ENCODE assay signal across 45 mouse cellular contexts in genomic region chr7:133544966-133545365, GRCm38 (mm10). TPM values are rescaled to one million over a fixed set of nuclear protein-coding genes. Genes with fewer than 3 reads are reported as not detected.
"Had no signal": no experiment of that assay in that cellular context is flagged by ENCODE, and none has a peak within 500 bp of the region (broad histone marks: within the 10 kb centered on the region; RNA-seq: fewer than 3 reads in every experiment).

No protein-coding gene starts in this region.

- H3K4me3 ChIP-seq: limb, embryonic 10.5 days; limb, embryonic 12.5 days; limb, embryonic 13.5 days; limb, embryonic 15.5 days; liver, embryonic 12.5 days; liver, embryonic 13.5 days; liver, embryonic 15.5 days; lung, embryonic 15.5 days; megakaryocyte, embryonic 14.5 days; midbrain, embryonic 12.5 days; midbrain, embryonic 15.5 days; myocyte; neural tube, embryonic 12.5 days had no signal

- DNase-seq: left cerebral cortex, postnatal 4 days; liver; liver, embryonic 13.5 days; liver, postnatal 0 days; lung, adult 18-20 months; lung, adult 2 months; lung, embryonic 14.5 days; lung, postnatal 10 days; lung, postnatal 14 days; lung, postnatal 36 days; lung, postnatal 4 days; midbrain, embryonic 14.5 days had no signal

- H3K9ac ChIP-seq: limb, embryonic 12.5 days; limb, embryonic 13.5 days; limb, embryonic 15.5 days; liver, embryonic 12.5 days; liver, embryonic 13.5 days; liver, embryonic 14.5 days; liver, embryonic 15.5 days; liver, postnatal 0 days; lung, embryonic 14.5 days; lung, embryonic 15.5 days; midbrain, embryonic 12.5 days; midbrain, embryonic 15.5 days; neural tube, embryonic 12.5 days had no signal

- H3K9me3 ChIP-seq: limb, embryonic 10.5 days; limb, embryonic 15.5 days; liver, embryonic 12.5 days; liver, embryonic 13.5 days; liver, embryonic 15.5 days; lung, embryonic 15.5 days; midbrain, embryonic 12.5 days; midbrain, embryonic 15.5 days; neural tube, embryonic 12.5 days had no signal

- H3K4me1 ChIP-seq: limb, embryonic 10.5 days; limb, embryonic 12.5 days; limb, embryonic 13.5 days; limb, embryonic 15.5 days; liver, embryonic 12.5 days; liver, embryonic 13.5 days; liver, embryonic 15.5 days; lung, embryonic 15.5 days; megakaryocyte, embryonic 14.5 days; midbrain, embryonic 12.5 days; midbrain, embryonic 15.5 days; neural tube, embryonic 12.5 days had no signal

- ATAC-seq: liver, embryonic 12.5 days; liver, postnatal 0 days; lung, postnatal 0 days; midbrain, embryonic 15.5 days; midbrain, embryonic 16.5 days had no signal

- H3K27ac ChIP-seq: limb, embryonic 10.5 days; limb, embryonic 12.5 days; limb, embryonic 13.5 days; limb, embryonic 15.5 days; liver, embryonic 12.5 days; liver, embryonic 13.5 days; liver, embryonic 14.5 days; liver, embryonic 15.5 days; lung, embryonic 15.5 days; macrophage; midbrain, embryonic 12.5 days; midbrain, embryonic 15.5 days; neural tube, embryonic 12.5 days had no signal

- H3K27me3 ChIP-seq: limb, embryonic 12.5 days; limb, embryonic 13.5 days; limb, embryonic 15.5 days; liver, embryonic 12.5 days; liver, embryonic 13.5 days; liver, embryonic 15.5 days; lung, embryonic 15.5 days; megakaryocyte, embryonic 14.5 days; midbrain, embryonic 12.5 days; midbrain, embryonic 15.5 days; neural tube, embryonic 12.5 days had no signal

- H3K36me3 ChIP-seq: limb, embryonic 10.5 days; limb, embryonic 12.5 days; limb, embryonic 13.5 days; limb, embryonic 15.5 days; liver, embryonic 12.5 days; liver, embryonic 13.5 days; liver, embryonic 15.5 days; lung, embryonic 15.5 days; midbrain, embryonic 12.5 days; midbrain, embryonic 15.5 days; neural tube, embryonic 12.5 days had no signal

- H3K4me2 ChIP-seq: limb, embryonic 12.5 days; limb, embryonic 13.5 days; limb, embryonic 15.5 days; liver, embryonic 11.5 days; liver, embryonic 12.5 days; liver, embryonic 13.5 days; liver, embryonic 15.5 days; lung, embryonic 14.5 days; lung, embryonic 15.5 days; midbrain, embryonic 11.5 days; midbrain, embryonic 12.5 days; midbrain, embryonic 15.5 days; neural tube, embryonic 12.5 days had no signal

RNA-seq across cellular contexts. Expression of gene Tex36, which starts 57.0 kb away (rescaled TPM):
- total RNA-seq: left cerebral cortex, adult 8-10 months; left cerebral cortex, postnatal 10 days; left cerebral cortex, postnatal 14 days; left cerebral cortex, postnatal 25 days; left cerebral cortex, postnatal 36 days; left cerebral cortex, postnatal 4 days; liver, adult 2 months; megakaryocyte progenitor cell, adult 5-6 weeks; megakaryocyte, adult 5-6 weeks; megakaryocyte-erythroid progenitor cell, adult 5-6 weeks; midbrain, postnatal 0 days; monocyte, adult 5-6 weeks had no signal
- polyA plus RNA-seq: limb, embryonic 10.5 days; limb, embryonic 12.5 days; limb, embryonic 13.5 days; limb, embryonic 14.5 days; limb, embryonic 15.5 days; liver, adult 2 months; liver, embryonic 11.5 days; liver, embryonic 12.5 days; liver, embryonic 13.5 days; liver, embryonic 14.5 days; liver, embryonic 15.5 days; liver, embryonic 16.5 days; liver, postnatal 0 days; lung, adult 2 months; lung, embryonic 15.5 days; lung, embryonic 16.5 days; lung, postnatal 0 days; macrophage; midbrain, embryonic 11.5 days; midbrain, embryonic 12.5 days; midbrain, embryonic 14.5 days; midbrain, embryonic 15.5 days; midbrain, embryonic 16.5 days; myocyte; neural tube, embryonic 11.5 days; neural tube, embryonic 12.5 days had no signal
